Mouse (Mus musculus) heart, adult 11 months (tissue): ENCODE measurements around the gene Wdr82.

ENCODE experiments used
- DNase-seq: peaks from one replicate; pipeline ENCODE4 v3.0.0; 2022

Wdr82 gene

DNA sequence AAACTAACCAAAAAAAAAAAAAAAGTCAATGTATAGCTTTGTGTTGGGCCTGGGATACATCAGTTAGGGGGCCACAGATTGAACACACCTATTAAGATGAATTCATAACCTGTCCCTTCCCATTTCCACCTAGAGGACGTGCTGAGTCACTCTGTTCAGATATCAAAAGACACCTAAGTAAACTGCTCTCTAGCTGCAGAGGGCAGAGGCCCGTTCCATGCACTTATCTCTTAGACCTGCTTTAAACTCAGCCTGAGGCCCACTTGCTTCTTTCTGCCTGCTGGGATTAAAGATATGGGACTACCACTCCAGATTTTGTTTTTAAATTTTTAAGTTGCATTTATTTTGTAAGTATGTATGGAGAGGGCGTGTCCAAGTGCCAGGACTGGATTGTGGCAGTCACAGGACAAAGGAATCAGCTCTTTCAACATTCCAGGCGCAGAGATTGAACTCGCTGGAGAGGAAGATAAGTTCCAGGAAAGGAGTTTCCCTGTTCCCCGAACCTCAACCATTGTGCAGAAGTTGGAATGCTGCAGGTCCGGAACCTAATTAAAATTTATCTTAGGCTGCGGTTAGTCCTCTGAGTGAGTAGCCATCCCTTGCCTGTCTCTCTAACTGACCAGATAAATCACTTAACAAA lies 57.2 kb downstream of the Wdr82 start:
- DNase-seq, result no peak

DNA sequence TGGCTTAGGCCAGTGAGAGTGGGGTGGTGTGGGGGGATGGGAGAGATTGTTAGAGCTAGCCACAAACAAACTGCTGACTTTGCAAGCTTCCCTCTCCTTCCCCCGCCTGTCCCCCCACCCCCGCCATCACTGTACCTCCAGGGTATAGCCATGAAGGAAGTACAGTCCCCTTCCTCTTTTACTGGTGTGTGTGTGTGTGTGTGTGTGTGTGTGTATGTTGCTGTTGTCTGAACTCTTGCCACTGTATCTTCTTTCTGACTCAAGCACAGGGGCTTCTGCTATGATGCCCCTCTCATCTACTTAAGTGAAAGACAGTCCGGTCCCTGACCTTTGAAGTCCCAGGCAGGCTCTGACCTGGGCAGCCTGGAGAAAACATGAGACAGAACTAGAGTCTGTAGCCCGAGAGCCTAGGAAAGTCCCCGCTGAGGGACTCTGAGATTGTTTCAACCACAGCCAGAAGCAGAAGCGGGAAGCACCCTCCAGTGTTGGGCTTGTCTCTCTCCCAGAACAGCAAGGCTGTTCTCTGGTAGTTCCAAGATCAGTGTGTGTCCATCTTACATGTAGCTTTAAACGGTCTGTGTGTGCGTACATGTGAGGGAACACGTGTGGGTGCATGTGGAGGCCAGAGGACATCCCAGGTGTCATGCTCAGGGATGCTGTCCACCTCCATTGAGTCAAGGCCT lies 59.5 kb downstream of the Wdr82 start:
- DNase-seq, result peak; percentile 92

DNA sequence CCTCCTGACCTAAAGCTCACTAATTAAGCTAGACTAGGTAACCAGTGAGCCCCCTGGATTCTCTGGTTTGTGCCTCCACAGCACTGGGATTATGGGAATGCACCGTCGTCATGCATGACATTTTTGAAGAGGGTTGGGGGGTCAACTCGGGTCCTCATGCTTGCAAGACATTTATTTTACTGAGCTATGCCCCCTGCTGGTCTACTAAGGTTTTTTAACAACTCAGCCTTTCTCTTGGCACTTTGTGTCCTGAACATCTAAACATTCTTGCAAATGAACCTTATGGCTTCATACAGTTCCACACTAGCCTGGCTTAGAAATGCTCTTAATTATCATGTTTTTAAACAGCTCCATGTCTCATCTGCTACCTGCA lies 60.0 kb downstream of the Wdr82 start:
- no peak for DNase-seq

DNA sequence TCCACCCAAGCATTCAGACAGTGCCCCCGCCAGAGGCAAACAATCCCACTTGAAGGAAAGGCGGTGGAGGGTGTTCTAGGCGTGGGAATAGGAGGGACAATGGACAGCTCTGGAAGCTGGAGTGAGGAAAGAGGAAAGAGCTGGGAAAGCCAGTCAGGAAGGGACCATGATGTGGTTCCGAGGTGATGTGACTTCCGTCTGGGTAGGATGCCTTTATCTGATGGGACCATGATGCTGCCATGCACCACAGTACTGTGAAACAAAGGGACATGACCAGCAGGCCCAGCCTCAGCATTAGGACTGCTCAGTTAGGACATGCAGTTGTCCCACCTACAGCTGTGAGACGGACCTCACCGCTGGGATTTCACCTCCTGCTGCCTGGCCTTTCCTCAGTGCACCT lies 60.5 kb downstream of the Wdr82 start:
- no peak for DNase-seq

DNA sequence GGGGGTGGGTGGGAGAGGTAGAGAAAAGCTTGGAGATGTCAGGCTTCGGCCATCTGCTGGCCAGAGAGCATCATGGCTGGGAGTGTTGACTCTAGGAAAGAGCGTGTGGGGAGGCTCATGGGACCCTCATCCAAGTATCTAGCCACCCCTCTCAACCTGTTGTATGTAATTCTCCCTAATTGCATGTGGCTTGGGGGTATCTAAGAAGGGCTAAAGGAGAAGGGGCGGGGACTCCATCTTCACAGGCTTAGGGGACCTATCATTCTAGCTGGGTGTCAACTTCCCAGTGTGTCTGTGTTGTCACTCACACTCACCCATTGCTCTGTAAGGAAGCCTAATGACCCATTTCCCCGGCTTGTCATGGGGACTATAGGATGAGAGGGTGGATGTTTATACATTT lies 61.1 kb downstream of the Wdr82 start:
- DNase-seq, result no peak

DNA sequence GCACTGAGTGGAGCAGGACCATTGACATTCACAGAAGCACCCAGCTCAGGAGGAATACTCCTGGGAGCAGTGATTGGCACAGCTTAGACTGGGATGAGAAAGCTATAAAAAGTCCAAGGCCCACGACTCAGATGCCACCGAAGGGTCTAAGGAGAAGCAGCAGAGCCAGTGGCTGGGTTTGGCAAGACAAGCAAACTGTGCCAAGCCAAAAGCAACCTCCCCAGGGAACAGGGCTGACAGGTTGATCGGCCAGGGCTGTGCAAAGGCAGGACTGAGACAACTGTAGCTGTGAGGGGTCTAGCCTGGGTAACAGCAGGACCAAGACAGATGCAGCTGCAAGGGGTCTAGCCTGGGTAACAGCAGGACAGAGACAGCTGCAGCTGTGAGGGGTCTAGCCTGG lies 62.2 kb downstream of the Wdr82 start:
- DNase-seq, result no peak

DNA sequence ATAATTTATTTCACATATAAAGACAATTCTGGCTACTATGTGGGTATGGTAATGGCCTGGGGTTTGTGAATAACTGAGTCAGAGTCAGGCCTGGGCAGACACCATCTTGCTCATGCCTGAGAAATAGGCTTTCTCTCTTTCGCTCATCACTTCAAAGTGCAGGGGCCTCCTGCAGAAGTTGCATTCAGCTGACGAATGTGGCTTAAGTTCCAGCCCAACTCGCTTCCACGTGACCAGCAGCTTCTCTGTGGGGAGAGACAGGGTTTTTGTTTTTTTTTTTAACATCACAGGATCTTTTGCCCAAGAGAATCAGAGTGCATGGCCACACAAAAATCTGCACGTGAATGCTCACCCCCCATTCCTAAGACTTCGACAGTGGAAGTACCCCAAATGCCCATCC lies 63.2 kb downstream of the Wdr82 start:
- no peak for DNase-seq

DNA sequence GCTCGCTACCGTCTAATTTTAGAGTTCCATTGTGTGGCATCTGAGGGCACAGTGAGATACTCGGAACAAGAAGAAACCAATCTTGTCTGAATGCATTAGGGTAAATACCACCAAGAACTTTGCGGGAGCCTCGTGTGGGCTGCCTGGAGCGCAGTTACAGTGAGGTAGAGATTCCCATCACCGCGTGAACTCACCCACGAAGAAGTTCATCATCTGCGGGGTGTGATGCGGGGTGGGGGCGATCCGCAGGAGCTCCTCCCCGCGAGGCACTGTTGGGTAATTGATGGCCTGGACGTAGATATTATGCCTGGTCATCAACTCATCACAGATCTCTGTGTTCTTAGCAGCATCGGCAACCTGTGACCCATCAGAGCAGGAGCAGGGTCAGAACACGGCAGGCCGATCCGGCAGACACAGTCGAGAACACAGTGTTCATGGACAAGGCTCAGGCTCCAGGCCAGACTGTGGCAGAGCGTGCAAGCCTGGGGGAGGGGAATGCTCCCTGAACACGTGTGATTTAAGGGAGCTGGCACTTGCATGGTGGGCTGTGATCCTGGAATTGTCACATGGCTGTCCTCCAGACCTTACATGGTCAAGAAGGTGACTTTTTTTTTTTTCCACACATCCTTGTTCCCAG lies 64.6 kb downstream of the Wdr82 start:
- DNase-seq, result peak; percentile 98

DNA sequence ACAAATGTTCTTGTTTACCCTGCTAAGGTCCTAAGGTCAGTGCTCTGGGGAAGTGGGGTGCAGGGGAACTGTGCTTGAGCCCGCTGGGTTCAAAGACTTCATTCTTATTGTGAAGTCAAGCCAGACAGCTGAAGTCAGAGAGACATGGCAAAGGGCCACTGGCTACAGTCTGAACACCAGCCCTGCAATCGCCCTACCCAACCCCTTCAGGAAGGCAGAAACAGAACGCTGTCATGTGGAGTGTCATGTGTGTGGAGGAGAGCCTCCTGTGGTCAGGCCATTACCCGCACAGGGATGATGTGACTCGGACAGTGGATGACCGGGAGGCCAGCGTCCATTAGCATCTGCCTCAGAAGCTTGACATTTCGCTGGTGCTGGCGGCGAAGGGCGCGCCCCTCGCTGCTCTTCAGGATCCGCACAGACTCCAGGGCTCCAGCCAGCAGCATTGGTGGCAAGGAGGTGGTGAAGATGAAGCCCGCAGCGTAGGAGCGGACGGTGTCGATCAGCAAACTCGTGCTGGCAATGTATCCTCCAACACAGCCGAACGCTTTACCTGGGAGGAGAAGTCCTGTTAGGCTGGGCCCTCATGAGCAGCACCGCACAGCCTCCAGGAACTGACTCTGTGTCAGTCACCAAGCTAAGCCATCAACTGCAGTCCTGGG lies 65.6 kb downstream of the Wdr82 start:
- DNase-seq, result peak; percentile 96

DNA sequence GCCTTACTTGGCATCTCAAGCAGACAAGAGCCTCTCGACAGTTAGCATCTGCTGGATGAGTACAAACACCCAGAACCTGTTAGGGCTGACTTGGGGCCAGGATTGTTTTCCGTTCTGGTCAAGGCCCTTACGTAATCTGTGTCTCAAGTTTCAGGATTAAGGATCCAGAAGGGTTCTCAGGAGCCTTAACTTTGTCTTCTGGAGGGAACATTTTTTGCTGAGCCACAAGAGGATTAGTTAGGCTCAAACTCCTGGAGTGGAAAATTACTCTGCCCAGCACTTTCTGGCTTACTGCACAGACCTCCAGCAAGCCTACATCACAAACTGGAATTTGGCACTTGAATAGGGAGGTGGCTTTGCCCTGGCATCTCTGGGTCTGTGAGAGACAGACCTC lies 66.1 kb downstream of the Wdr82 start:
- DNase-seq, result no peak

DNA sequence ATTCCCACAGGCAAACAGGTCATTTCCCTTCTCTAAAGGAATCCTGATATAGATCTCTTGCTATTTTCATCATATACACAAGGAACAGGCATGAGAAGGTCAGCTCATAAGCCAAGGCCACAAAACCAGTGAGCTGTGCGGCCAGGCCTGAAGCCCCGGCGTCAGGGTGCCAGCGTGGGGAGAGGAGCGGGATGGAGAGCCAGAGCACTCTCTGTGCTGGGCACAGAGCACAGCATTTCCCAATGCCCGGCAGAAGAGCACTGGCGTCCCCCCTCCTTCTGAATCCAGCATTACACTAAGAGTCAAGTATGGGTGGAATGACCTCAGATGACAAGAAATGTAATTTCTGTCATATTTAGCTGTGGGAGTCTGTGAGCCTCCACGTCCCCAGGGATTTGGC lies 66.7 kb downstream of the Wdr82 start:
- DNase-seq, result no peak

DNA sequence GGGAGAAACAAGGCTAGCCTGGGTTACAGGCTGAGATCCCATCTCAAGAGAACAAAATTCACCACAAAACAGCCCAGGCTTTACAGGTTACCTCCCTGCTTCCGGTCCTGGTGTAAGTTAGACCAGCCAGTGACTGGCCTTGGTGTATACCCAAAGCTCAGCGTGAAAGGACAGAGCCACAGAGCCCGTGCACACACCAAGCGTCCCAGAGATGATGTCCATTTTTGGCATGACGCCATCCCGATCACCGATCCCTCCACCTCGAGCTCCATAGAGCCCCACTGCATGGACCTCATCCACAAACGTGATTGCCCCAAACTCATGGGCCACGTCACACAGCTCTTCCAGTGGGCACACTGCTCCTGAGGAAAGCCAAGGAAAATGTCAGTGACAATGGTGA lies 67.2 kb downstream of the Wdr82 start:
- no peak for DNase-seq
